ENCODE assay signal across 25 mouse cellular contexts in the genomic region with DNA sequence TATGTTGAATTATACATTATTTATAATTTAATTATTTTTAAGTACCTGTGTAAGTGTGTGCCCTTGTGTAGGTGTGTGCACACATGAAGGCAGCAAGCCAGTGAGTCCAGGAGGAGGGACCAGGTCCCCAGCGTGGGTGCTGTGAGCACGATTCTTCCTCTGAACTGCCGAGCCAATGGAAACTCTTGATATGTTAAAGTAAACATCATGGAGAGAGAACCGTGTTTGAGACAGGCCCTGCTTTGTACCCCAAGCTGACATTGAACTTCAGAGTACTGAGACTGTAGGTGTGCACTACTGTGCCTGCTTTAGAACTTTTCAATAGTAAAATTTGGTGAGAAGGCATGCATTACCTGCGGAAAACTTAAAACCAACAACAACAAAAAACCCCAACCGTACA. TPM values are rescaled to one million over a fixed set of nuclear protein-coding genes. Genes with fewer than 3 reads are reported as not detected.
A peak's percentile ranks its signal among the peaks of the same experiment; 100 is the strongest.
DNase-seq lines count a peak whose midpoint lies in the region; ATAC-seq and TF ChIP-seq lines count a peak whose summit lies in the region.
"Had no signal": no experiment of that assay in that cellular context is flagged by ENCODE, and none has a peak within 500 bp of the region (broad histone marks: within the 10 kb centered on the region; RNA-seq: fewer than 3 reads in every experiment).

No protein-coding gene starts in this region.

- no peak overlapping the region for H3K4me3 ChIP-seq in liver, adult 2 months (ENCODE audit: insufficient read depth, low read depth, low read length)
- H3K4me3 ChIP-seq in liver, embryonic 15.5 days (replicated peaks): no peak overlapping the region
- H3K4me3 ChIP-seq in stomach, embryonic 16.5 days (replicated peaks; ENCODE audit: low read length): no peak overlapping the region
- H3K4me3 ChIP-seq in heart, embryonic 12.5 days: no peak overlapping the region
- H3K4me3 ChIP-seq: embryonic facial prominence, embryonic 15.5 days; erythroblast, embryonic 14.5 days; forebrain, embryonic 10.5 days; heart, embryonic 10.5 days; heart, embryonic 15.5 days; hindbrain, embryonic 13.5 days had no signal

- H3K9me3 ChIP-seq in liver, embryonic 15.5 days (replicated peaks): no peaks in the 10 kb centered on the region
- H3K9me3 ChIP-seq in stomach, embryonic 16.5 days (replicated peaks; ENCODE audit: control insufficient read depth, low read length): no peaks in the 10 kb centered on the region
- no peaks in the 10 kb centered on the region for H3K9me3 ChIP-seq in heart, embryonic 12.5 days (replicated peaks)
- H3K9me3 ChIP-seq: embryonic facial prominence, embryonic 15.5 days; forebrain, embryonic 10.5 days; heart, embryonic 10.5 days; heart, embryonic 15.5 days; hindbrain, embryonic 13.5 days had no signal

- H3K27me3 ChIP-seq in liver, adult 2 months (ENCODE audit: control insufficient read depth, insufficient read depth, low read length): no peaks in the 10 kb centered on the region
- H3K27me3 ChIP-seq in liver, embryonic 15.5 days: no peaks in the 10 kb centered on the region
- no peaks in the 10 kb centered on the region for H3K27me3 ChIP-seq in stomach, embryonic 16.5 days (ENCODE audit: control insufficient read depth, insufficient read depth, low read length)
- no peaks in the 10 kb centered on the region for H3K27me3 ChIP-seq in heart, embryonic 12.5 days (replicated peaks)
- H3K27me3 ChIP-seq: embryonic facial prominence, embryonic 15.5 days; heart, embryonic 15.5 days; hindbrain, embryonic 13.5 days had no signal

- peaks cover 18% of the 10 kb centered on the region; the same call in 1 of the 2 replicates for H3K79me2 ChIP-seq in liver, adult 2 months (ENCODE audit: control insufficient read depth, insufficient read depth, low read length)

- H3K27ac ChIP-seq in liver, adult 2 months (replicated peaks; ENCODE audit: insufficient read depth, low read depth, low read length): peak overlapping the region; percentile 51
- H3K27ac ChIP-seq in liver, embryonic 15.5 days (replicated peaks): peak overlapping the region; percentile 65; the same call in 1 of the 2 replicates
- no peak overlapping the region for H3K27ac ChIP-seq in stomach, embryonic 16.5 days (ENCODE audit: low read length)
- no peak overlapping the region for H3K27ac ChIP-seq in heart, embryonic 12.5 days (ENCODE audit: poor library complexity, severe bottlenecking)
- H3K27ac ChIP-seq: embryonic facial prominence, embryonic 15.5 days; forebrain, embryonic 10.5 days; heart, embryonic 10.5 days; heart, embryonic 15.5 days; hindbrain, embryonic 13.5 days had no signal

- peaks cover 46% of the 10 kb centered on the region for H3K4me1 ChIP-seq in liver, adult 2 months (ENCODE audit: control insufficient read depth, insufficient read depth, low read length)
- H3K4me1 ChIP-seq in liver, embryonic 15.5 days (replicated peaks): peaks cover 39% of the 10 kb centered on the region
- no peaks in the 10 kb centered on the region for H3K4me1 ChIP-seq in stomach, embryonic 16.5 days (ENCODE audit: control insufficient read depth, insufficient read depth, low read length)
- peaks cover 12% of the 10 kb centered on the region for H3K4me1 ChIP-seq in heart, embryonic 12.5 days (replicated peaks)
- H3K4me1 ChIP-seq: embryonic facial prominence, embryonic 15.5 days; forebrain, embryonic 10.5 days; heart, embryonic 15.5 days; hindbrain, embryonic 13.5 days had no signal

- H3K9ac ChIP-seq in liver, adult 2 months (ENCODE audit: low read depth, low read length): no peak overlapping the region; the same call in 1 of the 2 replicates
- no peak overlapping the region for H3K9ac ChIP-seq in liver, embryonic 15.5 days
- H3K9ac ChIP-seq in stomach, embryonic 16.5 days (ENCODE audit: low read length): no peak overlapping the region
- no peak overlapping the region for H3K9ac ChIP-seq in heart, embryonic 12.5 days
- H3K9ac ChIP-seq: embryonic facial prominence, embryonic 15.5 days; heart, embryonic 15.5 days; hindbrain, embryonic 13.5 days had no signal

- no peak overlapping the region for H3K4me2 ChIP-seq in liver, embryonic 15.5 days
- H3K4me2 ChIP-seq in stomach, embryonic 16.5 days (ENCODE audit: low read depth, low read length): no peak overlapping the region
- no peak overlapping the region for H3K4me2 ChIP-seq in heart, embryonic 12.5 days
- H3K4me2 ChIP-seq: embryonic facial prominence, embryonic 15.5 days; heart, embryonic 15.5 days; hindbrain, embryonic 13.5 days had no signal

- DNase-seq in liver, adult 2 months (ENCODE audit: extremely low read depth, low read depth, low spot score): peak; percentile 75
- DNase-seq in liver: no peak
- DNase-seq in embryo, embryonic 10 days (ENCODE audit: low spot score): no peak
- DNase-seq: adrenal gland, postnatal 14 days; B cell, adult 2 months; cerebellum, adult 18-20 months; cerebellum, postnatal 10 days; embryo, embryonic 11 days; gastrocnemius, postnatal 10 days; heart, adult 18-20 months; heart, postnatal 14 days had no signal

- no peaks in the 10 kb centered on the region; the same call in 1 of the 2 replicates for H3K36me3 ChIP-seq in liver, adult 2 months (ENCODE audit: control insufficient read depth, insufficient read depth, low read length)
- H3K36me3 ChIP-seq in liver, embryonic 15.5 days (replicated peaks): peaks cover 22% of the 10 kb centered on the region
- 0 out of 2 replicates have a peak, but pooled peaks cover 5% of the 10 kb centered on the region for H3K36me3 ChIP-seq in stomach, embryonic 16.5 days (ENCODE audit: control insufficient read depth, insufficient read depth, low read length)
- H3K36me3 ChIP-seq in heart, embryonic 12.5 days: peaks cover 11% of the 10 kb centered on the region

- no peak for TF ChIP-seq CTCF in liver, adult 2 months (IDR thresholded peaks at IDR 0.05; ENCODE audit: low read depth, low read length)

- TF ChIP-seq POLR2A in liver, adult 2 months (IDR thresholded peaks at IDR 0.05; ENCODE audit: extremely low read depth, insufficient read depth, low read length): no peak

- 30% methylated on average over 6 of the region's 6 CpGs for WGBS in liver, adult 2 months
- 76% methylated on average over 6 of the region's 6 CpGs for WGBS in liver, embryonic 15.5 days (ENCODE audit: insufficient replicate concordance)
- WGBS in stomach, embryonic 16.5 days: 65% methylated on average over 6 of the region's 6 CpGs
- WGBS in heart, embryonic 12.5 days: 82% methylated on average over 6 of the region's 6 CpGs

- ATAC-seq in CD4-positive, CD25-positive, alpha-beta regulatory T cell, adult 4 months: peak; percentile 20
- ATAC-seq in liver, embryonic 15.5 days (ENCODE audit: insufficient read depth): peak; percentile 26; the same call in 1 of the 2 replicates
- peak; percentile 44; the same call in 1 of the 2 replicates for ATAC-seq in stomach, embryonic 16.5 days (ENCODE audit: insufficient read depth, low FRiP score)
- no peak for ATAC-seq in heart, embryonic 12.5 days (ENCODE audit: insufficient number of reproducible peaks, low FRiP score)
- ATAC-seq: forebrain, embryonic 14.5 days had no signal

RNA-seq across cellular contexts. Expression of a gene that starts 16.4 kb away (rescaled TPM):
- total RNA-seq in liver, adult 2 months (2014; rRNA removed): 188 and 211 TPM in 2 replicates
- 112 and 121 TPM in 2 replicates for polyA plus RNA-seq in liver, adult 2 months (2012; rRNA removed)
- 10 to 100 TPM; 28.2 to 43.5 TPM for polyA plus RNA-seq in CD4-positive, CD25-positive, alpha-beta regulatory T cell, adult 4 months (2017; shearing (Covaris generic))
- polyA plus RNA-seq in liver, embryonic 15.5 days (2015; fragmentation: Nextera tagmentation; extraction: Ambion mirVana): 94.7 and 101 TPM in 2 replicates
- 80.1 and 82.4 TPM in 2 replicates for polyA plus RNA-seq in stomach, embryonic 16.5 days (2015; fragmentation: Nextera tagmentation; extraction: Ambion mirVana)
- polyA plus RNA-seq in heart, embryonic 12.5 days (2016; fragmentation: Nextera tagmentation; extraction: Ambion mirVana): 48.0 and 48.6 TPM in 2 replicates

RNA-seq across cellular contexts. Expression of a gene that starts 25.0 kb away (rescaled TPM):
- not detected in 2 replicates for total RNA-seq in liver, adult 2 months (2014; rRNA removed)
- not detected in 2 replicates for polyA plus RNA-seq in liver, adult 2 months (2012; rRNA removed)
- polyA plus RNA-seq in CD4-positive, CD25-positive, alpha-beta regulatory T cell, adult 4 months (2017; shearing (Covaris generic)): not detected
- 0.12 TPM in 1 of 2 replicates, not detected in the other for polyA plus RNA-seq in liver, embryonic 15.5 days (2015; fragmentation: Nextera tagmentation; extraction: Ambion mirVana)
- not detected in 2 replicates for polyA plus RNA-seq in stomach, embryonic 16.5 days (2015; fragmentation: Nextera tagmentation; extraction: Ambion mirVana)
- 0.15 and 0.23 TPM in 2 replicates for polyA plus RNA-seq in heart, embryonic 12.5 days (2016; fragmentation: Nextera tagmentation; extraction: Ambion mirVana)
- total RNA-seq: adrenal gland, postnatal 14 days; gastrocnemius, postnatal 10 days; gastrocnemius, postnatal 4 days; heart, adult 18-20 months; heart, postnatal 14 days; hematopoietic stem cell, adult 5-6 weeks had no signal
- polyA plus RNA-seq: embryonic facial prominence, embryonic 11.5 days; embryonic facial prominence, embryonic 15.5 days; erythroblast, embryonic 14.5 days; forebrain, embryonic 10.5 days; forebrain, embryonic 14.5 days; heart, embryonic 15.5 days had no signal

RNA-seq across cellular contexts. Expression of a gene that starts 53.2 kb away (rescaled TPM):
- 1.1 and 1.2 TPM in 2 replicates for total RNA-seq in liver, adult 2 months (2014; rRNA removed)
- 0.12 and 0.17 TPM in 2 replicates for polyA plus RNA-seq in liver, adult 2 months (2012; rRNA removed)
- polyA plus RNA-seq in CD4-positive, CD25-positive, alpha-beta regulatory T cell, adult 4 months (2017; shearing (Covaris generic)): 1 to 10 TPM; 3.3 to 3.8 TPM
- polyA plus RNA-seq in liver, embryonic 15.5 days (2015; fragmentation: Nextera tagmentation; extraction: Ambion mirVana): 0.17 and 0.25 TPM in 2 replicates
- 4.8 TPM in 2 replicates for polyA plus RNA-seq in stomach, embryonic 16.5 days (2015; fragmentation: Nextera tagmentation; extraction: Ambion mirVana)
- polyA plus RNA-seq in heart, embryonic 12.5 days (2016; fragmentation: Nextera tagmentation; extraction: Ambion mirVana): 8.5 and 9.1 TPM in 2 replicates

Comparison
In these comparisons a context has a peak if more than half of its experiments do, and no peak if none do; other contexts are left out.
1. H3K27ac ChIP-seq: peak in liver, adult 2 months (single experiment) and liver, embryonic 15.5 days (single experiment); none in stomach, embryonic 16.5 days (single experiment) and heart, embryonic 12.5 days (single experiment).